Mouse (Mus musculus) heart, adult 10 weeks (tissue): ENCODE results near the gene Catip. TPM values are rescaled to one million over a fixed set of nuclear protein-coding genes. Genes with fewer than 3 reads are reported as not detected.

ENCODE experiments used
- polyA plus RNA-seq: library from polyadenylated mRNA; stranded (reverse); fragments of 350-450 nt; fragmentation: Illumina TruSeq; extraction: RNeasy Lipid Tissue Mini Kit (QIAGEN cat#74804); gene quantifications from one replicate; pipeline ENCODE4 v1.2.3, GENCODE M21; 2014; ENCODE audit warnings: low read depth, low replicate concordance

Gene Catip
- 0.63 TPM for polyA plus RNA-seq

GRCm38 (mm10) chr1:74361812-74362211 is at the start of gene Catip:
TSS of gene Catip (plus strand) at chr1:74362108.

GRCm38 (mm10) chr1:74374980-74375379 is 13.1 kb downstream of the Catip start, which contains the start of gene Slc11a1:
TSS of gene Slc11a1 (plus strand) at chr1:74375195.

DNA sequence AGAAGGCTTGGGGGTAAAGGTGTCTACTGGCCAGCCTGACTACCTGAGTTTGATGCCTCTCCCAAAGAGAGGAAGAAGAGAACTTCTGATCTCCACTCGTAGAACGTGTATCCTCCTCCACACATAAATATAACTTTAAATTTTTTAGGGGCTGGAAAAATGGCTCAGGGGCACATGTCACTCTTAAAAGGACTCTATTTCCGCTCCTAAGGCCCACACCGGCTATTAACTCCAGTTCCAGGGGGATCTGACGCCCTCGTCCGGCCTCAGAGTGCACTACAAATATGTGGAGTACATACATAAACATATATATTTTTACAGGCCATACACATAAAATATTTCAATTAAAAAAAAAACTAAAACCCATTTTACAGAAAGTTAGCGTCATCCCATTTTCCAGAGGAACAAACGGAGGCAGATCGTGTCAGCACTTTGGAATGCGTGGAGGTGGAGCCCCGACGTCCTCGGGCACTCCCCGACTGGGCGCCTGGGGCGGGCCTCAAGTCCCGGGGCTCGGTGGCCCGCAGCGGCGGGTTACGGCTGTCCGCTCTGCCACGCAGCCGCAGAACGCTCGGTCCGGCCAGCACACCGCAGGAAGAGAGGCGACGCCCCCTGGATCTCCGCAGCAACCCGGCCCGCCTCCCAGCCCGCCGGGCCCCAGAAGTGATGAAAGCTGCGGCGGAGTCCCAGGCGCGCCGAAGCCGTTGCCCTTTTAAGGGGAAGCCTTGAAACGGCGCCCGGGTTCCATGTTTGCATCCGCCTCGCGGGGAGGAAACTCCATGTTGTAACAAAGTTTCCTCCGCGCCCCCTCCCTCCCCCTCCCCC is 29.2 kb downstream of the Catip start, which contains the start of gene Ctdsp1:
TSS of gene Ctdsp1 (plus strand) at position 586 of the 825 bp plus-strand sequence.

GRCm38 (mm10) chr1:74408589-74409504 is 46.9 kb downstream of the Catip start, which contains the start of gene Vil1:
TSS of gene Vil1 (plus strand) at chr1:74409376.

Other genes with a start within 250 kb of the Catip start
- gene Tns1, start 237.7 kb upstream of the Catip start, polyA plus RNA-seq: 367 TPM
- 1.3 TPM for gene Rufy4, start 236.6 kb upstream of the Catip start, polyA plus RNA-seq
- gene Cxcr2, start 208.1 kb upstream of the Catip start, polyA plus RNA-seq: not detected
- gene Cxcr1, start 167.5 kb upstream of the Catip start, polyA plus RNA-seq: not detected
- 163 TPM for gene Arpc2, start 126.0 kb upstream of the Catip start, polyA plus RNA-seq
- gene Gpbar1, start 83.6 kb upstream of the Catip start, polyA plus RNA-seq: not detected
- gene Aamp, start 77.4 kb upstream of the Catip start, polyA plus RNA-seq: 109 TPM
- gene Pnkd, start 77.2 kb upstream of the Catip start, polyA plus RNA-seq: 110 TPM
- 66.8 TPM for gene Tmbim1, start 56.5 kb upstream of the Catip start, polyA plus RNA-seq
- 4.0 TPM for gene Slc11a1, start 13.1 kb downstream of the Catip start, polyA plus RNA-seq
- 95.7 TPM for gene Ctdsp1, start 29.4 kb downstream of the Catip start, polyA plus RNA-seq
- gene Vil1, start 47.3 kb downstream of the Catip start, polyA plus RNA-seq: 0.37 TPM
- 12.3 TPM for gene Cnot9, start 143.9 kb downstream of the Catip start, polyA plus RNA-seq
- gene Plcd4, start 180.8 kb downstream of the Catip start, polyA plus RNA-seq: not detected
- 6.2 TPM for gene Usp37, start 182.2 kb downstream of the Catip start, polyA plus RNA-seq
- 8.2 TPM for gene Zfp142, start 226.1 kb downstream of the Catip start, polyA plus RNA-seq
- 32.6 TPM for gene Bcs1l, start 226.2 kb downstream of the Catip start, polyA plus RNA-seq
- gene Rnf25, start 239.3 kb downstream of the Catip start, polyA plus RNA-seq: 22.2 TPM
- gene Stk36, start 239.3 kb downstream of the Catip start, polyA plus RNA-seq: 0.76 TPM